Mouse (Mus musculus) testis, postnatal 14 days (tissue): ENCODE measurements at regions not wholly inside any gene's neighbourhood (a gene's known extent, or its start where the extent isn't known, plus 50 kb on each side); places are given as distances from the start of the nearest gene placed in this dataset.
A peak's percentile ranks its signal among the peaks of the same experiment; 100 is the strongest.

Source experiments
- DNase-seq: peaks from one replicate; pipeline ENCODE4 v3.0.0; 2021; ENCODE audit warnings: low spot score

DNA sequence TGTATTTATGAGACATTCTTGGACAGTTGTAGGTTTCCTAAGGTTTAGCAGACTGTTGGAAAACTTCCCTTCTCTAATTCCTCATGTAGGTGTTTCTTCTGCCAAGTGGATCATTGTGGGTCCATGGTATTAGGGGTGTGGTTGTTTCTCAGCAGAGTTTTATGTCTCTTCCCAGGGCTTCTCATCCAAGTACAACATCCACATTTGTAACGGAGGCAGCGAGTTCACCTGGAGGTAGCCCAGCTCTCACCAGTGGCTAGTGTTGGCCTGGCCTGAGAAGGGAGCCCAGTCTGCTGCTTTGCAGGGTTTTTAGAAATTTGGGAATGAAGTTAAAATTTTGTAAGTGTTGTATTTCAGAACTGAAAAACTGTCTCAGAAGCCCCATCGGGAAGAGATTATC, 122.4 kb downstream of the Wnt5a start:
- no peak for DNase-seq

DNA sequence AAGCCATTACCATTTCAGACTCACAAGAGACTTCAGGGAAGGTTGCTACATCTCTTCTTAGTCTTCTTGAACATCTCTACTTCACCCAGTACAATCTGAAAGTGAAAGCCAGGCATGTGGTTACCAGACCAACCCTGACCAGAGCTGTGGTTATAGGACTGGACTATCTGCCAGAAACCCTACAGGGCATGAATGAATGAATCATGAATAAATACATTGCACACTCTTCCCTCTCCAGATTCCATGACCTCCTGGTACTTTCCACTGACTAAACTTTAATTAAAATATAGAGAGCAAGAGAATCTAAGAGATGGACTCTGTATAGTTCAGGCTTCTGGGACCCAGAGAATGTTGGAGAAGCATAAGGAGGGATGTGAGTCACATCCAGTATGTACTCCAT, 130.6 kb downstream of the Wnt5a start:
- DNase-seq = no peak

DNA sequence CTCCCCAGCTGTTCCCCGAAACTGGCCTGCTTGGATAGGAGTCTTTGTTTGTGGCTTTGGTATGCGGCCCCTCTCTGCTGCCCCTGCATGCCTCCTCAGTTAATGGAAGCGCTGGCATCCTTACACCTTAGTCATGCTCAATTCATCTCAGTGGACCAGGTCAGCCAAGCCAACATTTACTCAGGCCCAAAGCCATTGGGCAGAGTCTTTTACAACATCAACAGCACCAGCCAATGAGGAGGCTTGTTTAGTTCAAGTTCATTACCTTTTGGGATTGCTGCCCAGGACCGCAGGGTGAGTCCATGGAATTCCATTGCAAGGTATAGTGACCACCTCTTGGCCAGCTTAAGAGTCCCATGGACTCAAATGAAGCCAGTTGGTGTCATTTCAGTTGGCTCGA, 134.5 kb downstream of the Wnt5a start:
- DNase-seq = no peak

DNA sequence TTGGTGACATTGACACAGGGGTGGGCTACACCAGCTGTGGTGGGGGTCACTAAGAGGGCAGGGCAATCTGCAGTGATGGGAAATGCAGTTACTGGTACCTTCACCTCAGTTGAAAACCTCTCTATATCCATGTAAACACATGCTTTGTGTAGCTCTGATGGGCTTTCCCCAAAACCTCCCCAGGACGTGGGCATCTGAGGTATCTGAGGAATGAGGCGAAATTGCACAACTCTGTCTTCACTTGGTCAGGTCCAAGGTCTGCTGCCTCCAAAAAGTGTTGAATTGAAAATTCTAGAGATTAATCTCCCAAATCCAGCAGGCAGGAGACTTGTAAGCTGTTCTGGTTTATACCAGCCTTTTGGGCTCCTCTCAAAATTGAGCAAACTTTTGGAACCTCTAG, 141.3 kb downstream of the Wnt5a start:
- no peak for DNase-seq

DNA sequence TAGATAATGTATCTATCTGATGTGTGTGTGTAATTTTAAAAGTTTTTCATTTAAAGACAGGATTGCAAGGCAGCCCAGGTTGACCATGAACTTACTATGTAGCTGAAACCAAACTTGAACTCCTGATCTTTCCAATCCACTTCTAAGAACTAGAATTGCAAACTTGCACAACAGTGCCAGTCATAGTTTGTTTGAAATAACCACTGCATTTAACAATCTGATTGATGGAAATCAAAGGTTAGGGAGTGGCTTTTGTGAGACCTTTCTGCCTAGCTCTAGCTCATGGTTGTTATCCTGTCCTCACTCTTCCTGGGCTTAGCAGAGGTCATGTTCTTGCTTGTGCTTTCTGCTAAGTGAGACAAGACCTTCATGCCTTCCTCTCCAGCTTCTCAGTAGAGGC, 144.9 kb downstream of the Wnt5a start:
- no peak for DNase-seq

DNA sequence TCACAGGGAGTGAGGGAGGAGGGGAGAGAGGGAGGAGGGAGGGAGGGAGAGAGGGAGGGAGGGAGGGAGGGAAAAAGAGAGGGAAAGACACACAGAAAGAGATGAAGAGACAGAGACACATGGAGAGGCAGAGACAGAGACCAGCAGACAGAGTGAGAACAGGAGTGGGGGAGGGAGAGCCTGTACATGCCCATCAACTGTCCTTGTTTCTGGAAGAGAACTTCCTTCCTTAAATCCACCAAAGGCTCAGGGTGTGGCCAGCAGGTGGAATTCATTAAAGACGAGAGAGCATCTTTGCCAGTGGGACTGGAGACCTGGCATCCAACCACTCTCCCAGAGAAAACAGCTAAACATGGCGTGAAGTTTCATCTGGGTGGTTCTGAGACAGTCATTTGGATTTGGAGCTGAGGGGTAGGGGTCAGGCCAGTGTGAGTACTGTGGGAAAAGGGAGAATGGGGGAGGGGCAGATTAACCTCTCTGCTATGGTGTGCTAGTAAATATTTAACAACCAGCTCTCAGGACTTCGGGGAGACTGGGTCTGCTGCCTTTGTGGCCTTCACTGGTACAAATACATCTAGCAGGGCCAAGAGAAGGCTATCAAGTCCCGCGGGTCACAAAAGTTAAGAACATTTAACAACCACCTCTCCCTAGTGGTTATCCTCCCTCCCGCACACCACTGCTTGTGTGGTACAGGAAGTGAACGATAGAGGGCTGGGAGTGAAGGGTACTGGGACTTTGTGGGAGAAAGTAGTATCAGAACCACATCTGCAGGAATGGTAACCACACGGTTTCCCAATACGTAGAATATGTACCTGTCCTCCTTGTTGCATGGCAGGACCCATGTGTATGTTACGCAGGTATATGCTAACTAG, 148.7 kb downstream of the Wnt5a start:
- DNase-seq = no peak

DNA sequence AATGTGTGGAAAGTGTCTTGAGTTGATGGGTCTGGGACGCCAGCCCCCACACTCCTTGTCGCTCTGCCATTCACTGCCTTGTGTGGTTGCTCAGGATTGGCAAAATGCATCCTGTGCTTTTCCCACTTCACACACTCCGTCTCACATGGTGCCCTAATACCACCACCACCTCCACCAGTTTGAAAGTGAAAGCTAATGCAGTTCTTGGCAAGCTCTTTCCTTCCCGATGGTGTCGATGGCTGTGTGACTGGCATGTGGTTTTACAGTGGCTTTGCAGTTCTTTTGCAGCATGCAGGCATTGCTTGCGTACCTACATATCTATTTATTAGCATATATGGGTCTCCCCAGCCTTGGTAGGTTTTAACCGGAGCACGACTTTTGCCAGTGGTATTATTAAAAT, 152.7 kb downstream of the Wnt5a start:
- no peak for DNase-seq

DNA sequence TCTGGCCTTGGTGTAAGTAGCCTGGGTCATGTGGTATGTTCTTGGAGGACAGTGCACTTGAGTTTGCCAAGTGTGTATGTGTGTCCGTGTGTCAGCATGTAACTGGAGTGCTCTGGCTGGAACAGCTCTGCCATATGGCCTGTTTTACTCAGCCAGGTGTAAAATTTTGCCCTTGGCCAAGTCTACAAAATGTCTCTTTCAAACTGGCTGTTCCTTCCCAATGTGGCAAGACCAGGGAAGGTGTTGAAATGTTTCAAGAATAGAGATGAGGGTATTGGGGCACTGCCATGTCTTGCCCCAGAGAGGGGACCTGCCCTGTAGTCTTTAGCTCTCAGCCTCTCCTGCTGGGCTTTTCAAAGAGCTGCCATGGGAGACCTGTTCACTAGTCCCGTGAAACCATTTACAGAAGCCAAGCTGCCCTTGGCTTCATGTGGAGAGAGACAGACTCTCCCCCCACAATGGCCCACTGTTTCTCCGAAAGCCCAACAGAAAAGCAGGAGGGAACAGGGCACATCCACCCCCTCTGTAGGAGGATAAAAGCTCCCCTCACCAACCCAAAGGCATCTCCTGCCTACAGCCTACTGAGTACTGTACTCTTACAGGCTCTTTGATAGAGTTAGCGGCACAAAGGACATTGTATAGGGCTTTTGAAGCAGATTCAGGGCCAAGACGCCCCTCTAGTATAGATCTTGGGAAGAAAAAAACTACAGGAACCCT, 156.5 kb downstream of the Wnt5a start:
- DNase-seq = no peak

DNA sequence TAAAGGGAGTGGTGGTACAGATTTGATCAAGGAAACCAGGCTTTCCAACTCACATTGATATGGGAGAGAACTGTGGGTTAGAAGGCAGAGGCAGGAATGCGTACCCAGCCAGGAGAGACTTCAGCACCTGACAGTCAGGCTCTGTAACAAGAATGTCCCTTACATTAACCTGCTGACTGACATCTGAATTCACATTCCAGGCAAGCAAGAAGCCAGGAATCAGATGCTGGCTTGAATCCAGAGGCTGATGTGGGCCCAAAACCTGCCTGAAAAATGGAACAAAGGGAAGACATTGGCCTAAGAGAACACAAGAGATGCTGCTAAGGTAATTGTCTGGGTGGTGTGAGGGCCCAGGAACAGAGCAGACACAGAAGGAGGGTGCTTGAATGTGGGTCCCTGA, 158.8 kb downstream of the Wnt5a start:
- DNase-seq = no peak

DNA sequence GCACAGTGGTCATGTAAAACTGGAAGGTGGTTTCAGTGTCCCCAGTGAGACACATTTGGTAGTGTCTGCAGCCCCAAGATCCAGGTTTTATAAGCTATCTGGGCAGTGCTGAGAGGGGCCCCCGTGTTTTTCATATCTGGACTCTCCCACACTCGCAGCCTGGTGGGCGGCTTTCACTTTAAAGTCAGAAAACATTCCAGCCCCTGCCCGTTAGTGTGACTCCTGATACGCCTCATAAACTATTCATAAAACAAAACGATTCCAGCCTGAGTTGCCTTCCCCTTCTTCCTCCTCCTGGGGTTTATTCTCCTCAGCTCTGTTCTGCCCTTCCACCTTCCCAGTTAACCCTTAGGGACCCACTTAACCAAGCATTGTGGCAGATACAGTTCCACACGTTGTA, 159.6 kb downstream of the Wnt5a start:
- no peak for DNase-seq

DNA sequence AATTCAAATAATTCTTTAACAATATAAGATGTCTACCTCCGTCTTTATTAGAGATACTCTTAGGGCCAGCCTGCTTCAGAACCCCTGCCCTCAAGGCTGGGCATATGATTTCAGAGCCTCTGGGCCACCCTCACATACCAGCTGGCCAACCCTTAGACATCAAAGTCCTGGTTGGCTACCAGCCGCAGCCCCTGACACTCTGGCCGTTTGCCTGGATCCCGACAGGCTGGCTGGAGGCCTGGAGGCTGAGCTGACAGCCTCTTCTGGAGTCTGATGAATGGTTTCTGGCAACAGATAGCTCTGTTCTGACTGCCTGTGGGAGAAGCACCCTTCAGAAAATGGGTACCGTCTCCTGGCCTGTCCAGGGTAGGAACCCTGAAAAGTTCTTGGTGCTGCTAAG, 170.9 kb downstream of the Wnt5a start:
- DNase-seq = peak; percentile 11

DNA sequence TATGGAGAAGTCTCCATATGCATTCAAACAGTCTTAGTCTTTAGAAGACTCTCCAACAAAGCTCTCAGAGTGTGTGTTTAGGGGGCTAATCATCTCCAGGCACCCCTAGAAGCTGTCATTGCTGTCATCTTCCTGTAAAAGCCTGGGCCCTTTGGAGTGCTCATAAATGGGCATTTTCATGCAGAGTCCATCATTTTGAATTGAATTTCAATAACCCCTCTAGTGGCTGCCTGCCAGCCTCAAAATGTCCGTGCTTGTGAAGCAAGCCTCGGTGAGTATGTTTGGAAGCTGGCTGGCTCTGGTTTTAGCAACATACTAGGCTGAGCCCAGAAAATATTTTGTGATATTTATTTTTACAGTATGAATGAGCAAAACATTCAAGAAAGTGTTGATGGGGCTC, 195.2 kb downstream of the Wnt5a start:
- no peak for DNase-seq

DNA sequence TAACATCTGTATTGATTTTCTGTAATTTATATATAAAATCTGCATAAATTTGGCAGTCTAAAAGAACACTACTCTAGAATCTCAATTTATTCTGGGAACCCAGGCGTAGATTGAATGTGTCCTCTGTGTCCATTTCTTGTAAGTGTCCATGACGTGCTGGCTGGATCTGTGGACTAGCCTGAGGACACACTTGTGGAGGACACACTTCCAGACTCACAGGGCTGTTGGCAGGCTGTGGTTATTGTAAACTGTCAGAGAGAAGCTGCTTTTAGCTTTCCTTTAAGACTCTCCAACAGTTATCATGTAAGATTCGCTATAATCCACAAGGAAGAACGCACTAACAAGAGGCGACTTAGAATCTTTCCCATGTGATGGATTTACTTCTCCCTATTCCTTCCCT, 200.2 kb downstream of the Wnt5a start:
- DNase-seq = no peak

DNA sequence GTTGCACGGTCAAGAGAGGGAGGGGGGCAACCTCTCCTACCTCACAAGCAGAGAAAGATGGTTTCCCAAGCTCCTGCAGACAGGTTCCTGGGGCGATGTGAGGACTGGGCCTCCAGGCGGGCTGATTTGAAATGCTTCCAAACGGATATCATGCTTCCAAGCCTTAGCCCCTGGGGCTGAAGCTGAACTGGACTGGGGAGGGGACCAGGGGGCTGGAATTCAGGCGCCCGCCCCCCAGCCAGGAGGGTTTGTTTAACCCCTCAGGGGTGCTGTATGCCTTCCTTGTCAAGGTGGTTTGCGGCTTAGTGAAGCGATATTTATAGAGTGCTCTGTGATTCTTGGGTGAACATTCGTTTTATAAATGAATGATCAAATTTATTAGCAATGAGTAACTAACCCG, 210.0 kb downstream of the Wnt5a start:
- DNase-seq = no peak

DNA sequence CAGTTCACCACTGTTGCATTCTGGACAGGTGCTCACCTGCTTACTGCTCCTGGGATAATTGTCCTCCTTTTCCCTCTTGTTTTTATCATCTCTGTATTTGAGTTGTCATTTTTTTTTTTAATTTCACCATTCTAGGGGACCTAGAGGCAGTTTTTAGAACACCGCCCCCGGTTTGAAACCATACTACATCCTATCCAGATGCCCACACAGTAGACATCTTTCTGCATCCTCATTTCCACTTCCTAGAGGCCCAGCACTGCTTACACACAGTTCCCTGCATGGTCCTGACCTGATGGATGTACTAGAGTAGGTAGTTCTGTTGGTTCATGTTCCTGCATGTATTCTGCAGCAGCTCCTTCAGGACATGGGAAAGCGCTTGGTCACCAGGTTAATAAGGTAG, 216.0 kb downstream of the Wnt5a start:
- DNase-seq = no peak

DNA sequence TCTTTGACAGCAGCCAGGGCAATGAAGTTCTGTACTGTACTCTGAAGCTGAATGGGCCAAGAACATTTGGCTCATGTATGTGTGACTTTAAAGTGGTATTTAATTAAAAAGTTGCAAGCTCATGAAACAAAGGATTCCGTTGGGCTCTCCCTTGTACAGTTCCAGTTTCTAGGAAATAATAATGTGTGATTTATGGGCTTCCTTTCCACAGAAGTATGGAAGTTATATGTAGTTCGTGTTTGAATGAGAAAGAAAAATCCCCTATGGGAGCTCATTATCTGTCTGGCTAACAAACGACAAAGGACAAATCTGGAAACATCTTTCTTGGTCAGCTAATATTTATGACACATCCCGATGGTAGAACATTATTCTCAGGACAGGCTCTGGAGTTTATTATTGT, 221.1 kb downstream of the Wnt5a start:
- no peak for DNase-seq

DNA sequence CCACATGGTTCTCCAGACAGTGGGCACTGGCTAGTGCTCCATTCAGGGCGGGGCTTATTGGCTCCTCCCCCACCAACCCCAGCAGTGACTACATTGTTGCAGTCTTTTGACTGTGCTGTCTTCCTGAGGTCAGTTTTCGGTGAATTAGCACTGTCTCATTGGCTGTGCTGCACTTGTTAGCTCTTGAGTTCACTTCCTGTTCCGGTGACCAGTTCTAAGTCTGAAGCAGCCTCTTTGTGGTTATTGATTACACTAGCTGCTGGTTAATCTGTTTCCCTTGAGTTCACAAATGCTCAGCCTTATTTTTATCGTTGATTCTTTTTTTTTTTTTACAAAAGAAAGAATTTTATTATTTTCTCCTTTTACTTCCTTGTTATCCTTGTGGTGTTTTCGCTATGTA, 228.9 kb downstream of the Wnt5a start:
- peak; percentile 7 for DNase-seq

DNA sequence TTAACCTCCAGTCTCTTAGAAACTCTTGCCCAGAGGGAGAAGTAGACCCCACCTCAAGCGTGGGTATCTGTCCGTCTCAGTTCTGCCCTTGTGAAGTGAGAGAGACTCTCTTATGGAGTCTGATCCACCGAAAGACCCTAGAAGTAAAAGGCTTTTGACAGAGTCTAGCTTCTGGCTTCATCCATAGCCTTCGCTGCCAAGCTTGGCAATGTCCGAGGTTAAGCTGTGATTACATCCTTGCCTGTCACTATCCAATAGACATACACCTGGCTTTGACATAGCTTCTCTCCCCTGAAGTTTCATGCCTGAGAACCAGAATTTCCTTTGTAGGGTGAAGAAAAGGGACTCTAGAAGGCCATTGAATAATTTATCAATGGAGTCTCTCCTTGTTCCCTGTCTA, 230.9 kb downstream of the Wnt5a start:
- DNase-seq = no peak

DNA sequence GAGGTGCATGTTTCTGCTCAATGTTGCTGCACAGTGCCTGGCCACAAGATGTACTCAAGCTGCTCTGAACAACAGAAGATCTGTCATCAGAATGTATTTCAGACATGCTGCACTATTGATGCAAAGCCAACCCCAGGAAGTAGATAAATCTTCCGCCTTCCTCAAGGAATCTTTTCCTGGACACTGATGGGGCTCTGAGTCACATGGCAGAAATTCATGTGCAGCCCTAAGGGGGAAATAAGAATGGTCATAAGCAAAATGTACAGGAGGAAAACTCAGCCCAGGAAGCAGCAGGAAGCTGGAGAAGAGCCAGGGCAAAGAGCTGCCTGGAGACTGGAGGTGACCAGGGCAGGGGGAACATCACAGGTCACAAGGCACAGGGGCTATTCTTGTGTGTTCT, 235.5 kb downstream of the Wnt5a start:
- DNase-seq = no peak

DNA sequence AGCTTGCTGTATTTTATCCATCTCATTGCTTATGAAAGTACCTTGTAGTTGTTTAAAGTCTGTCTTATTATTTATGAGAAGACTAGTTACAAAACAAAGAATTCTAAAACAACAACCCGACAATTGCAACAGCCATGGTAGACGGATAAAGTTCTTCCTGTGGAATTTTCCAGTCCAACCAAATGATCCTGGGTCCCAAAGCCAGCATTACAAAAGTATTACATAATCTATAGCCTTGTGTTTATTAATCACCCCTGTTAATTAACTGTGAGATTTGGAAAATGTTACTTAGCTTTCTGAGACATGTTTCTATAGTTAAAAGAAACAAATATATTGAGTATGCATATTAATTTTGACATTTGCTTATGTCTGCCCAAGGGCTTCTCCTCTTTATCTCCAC, 236.9 kb downstream of the Wnt5a start:
- DNase-seq = no peak

DNA sequence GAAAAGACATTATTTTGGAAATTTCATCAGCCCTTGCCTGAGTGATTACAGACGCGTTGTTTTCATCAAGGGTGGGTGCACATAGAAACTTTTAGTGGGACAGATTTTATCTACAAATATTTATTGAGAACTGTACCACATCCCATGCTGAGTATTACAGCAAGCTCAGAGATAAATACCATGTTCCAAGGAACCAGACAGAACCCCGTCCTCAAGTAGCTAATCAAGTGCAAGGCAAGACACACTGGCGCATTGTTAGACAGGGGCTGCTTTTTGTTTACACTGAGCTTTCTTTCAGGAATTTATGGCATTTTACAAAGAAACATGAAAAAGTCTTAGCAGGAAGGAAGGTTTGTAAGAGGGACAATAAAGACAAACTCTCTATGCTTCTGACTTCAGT, 239.1 kb downstream of the Wnt5a start:
- DNase-seq = no peak

DNA sequence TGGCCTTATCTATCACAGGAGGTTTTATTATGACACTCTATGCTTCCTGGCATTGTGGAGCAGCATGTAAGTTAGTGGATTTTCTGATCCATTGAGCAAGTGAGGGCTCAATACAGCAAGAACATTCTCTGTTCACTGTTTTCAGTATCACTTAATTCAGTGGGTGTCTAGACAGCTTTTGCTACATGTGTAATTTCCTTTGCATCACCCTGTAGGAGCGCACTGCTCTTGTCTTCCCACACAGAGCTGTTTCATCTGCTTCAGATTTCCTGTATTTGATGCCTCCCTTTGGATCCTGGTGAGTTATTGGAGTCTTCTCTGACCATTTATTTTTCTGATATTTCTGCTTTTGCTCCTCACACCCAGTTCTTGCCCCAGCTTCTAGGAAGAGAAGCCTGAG, 245.8 kb downstream of the Wnt5a start:
- DNase-seq = no peak

DNA sequence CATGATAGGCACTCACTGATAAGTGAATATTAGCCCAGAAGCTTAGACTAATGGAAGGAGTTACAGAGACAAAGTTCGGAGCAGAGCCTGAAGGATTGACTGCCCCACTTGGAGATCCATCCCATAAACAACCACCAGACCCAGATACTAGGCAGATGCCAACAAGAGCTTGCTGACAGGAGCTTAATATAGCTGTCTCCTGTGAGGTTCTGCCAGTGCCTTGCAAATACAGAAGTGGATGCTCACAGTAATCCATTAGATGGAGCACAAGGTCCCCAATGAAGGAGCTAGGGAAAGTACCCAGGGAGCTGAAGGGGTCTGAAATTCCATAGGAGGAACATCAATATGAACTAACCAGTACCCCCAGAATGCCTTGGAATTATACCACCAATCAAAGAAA, 252.8 kb upstream of the Lrtm1 start:
- no peak for DNase-seq

DNA sequence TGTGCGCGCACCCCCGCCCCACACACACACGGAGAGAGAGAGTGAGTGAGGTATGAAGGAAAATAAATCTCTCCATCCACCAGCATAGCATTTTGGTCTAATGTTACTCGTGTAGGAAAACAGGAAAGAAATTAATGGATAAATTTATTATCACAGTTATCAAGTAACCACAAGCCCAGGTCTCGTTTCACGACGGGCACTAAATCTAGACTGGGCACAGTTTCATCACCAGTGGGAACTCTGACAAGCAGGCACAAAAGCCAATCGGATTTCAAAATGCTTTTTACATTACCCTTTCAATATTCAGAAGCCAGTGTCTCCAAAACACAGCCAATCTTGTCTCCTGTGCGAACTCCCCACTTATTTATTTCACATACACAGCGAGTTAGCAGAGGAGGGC, 244.9 kb upstream of the Lrtm1 start:
- no peak for DNase-seq
